Mouse (Mus musculus) liver, embryonic 11.5 days (tissue): Measurements from ENCODE around the gene Tmprss12. TPM values are rescaled to one million over a fixed set of nuclear protein-coding genes. Genes with fewer than 3 reads are reported as not detected.
"Not testable (repeated sequence)": the region's sequence is repeated elsewhere in the genome, so short reads cannot be mapped to it uniquely, and the experiment has no call there.

ENCODE experiments used
- ATAC-seq: fragments of 200-750 bp; cut with Nextera tagmentation; replicated peaks from 2 replicates; pipeline ENCODE4 v1.8.0; 2017; ENCODE audit warnings: moderate number of reproducible peaks, mild to moderate bottlenecking, moderate TSS enrichment, moderate library complexity; ENCODE audit not compliant: low FRiP score
- DNase-seq: peaks from one replicate; pipeline ENCODE4 v3.0.0-alpha.2; 2017; ENCODE audit warnings: low spot score
- H3K27ac ChIP-seq: fragments of 300-500 bp; sonication (generic); 2 replicates; pipeline ENCODE4 v1.5.1; 2014; ENCODE audit warnings: mild to moderate bottlenecking, low read depth, low read length, control low read depth
- H3K27me3 ChIP-seq: fragments of 300-500 bp; sonication (generic); replicated peaks from 2 replicates; pipeline ENCODE4 v1.6.1; 2014; ENCODE audit warnings: low read length, mixed read lengths; ENCODE audit not compliant: control insufficient read depth, insufficient read depth
- H3K36me3 ChIP-seq: fragments of 300-500 bp; sonication (generic); 2 replicates; pipeline ENCODE4 v1.6.1; 2014; ENCODE audit warnings: mild to moderate bottlenecking, low read length, moderate library complexity, mixed read lengths; ENCODE audit not compliant: control insufficient read depth, insufficient read depth
- H3K4me1 ChIP-seq: fragments of 300-500 bp; sonication (generic); replicated peaks from 2 replicates; pipeline ENCODE4 v1.6.1; 2014; ENCODE audit warnings: low read length, mixed read lengths; ENCODE audit not compliant: control insufficient read depth, insufficient read depth
- H3K4me2 ChIP-seq: fragments of 300-500 bp; sonication (generic); 2 replicates; pipeline ENCODE4 v1.6.1; 2014; ENCODE audit warnings: mild to moderate bottlenecking, control low read depth, moderate library complexity
- H3K4me3 ChIP-seq: fragments of 300-500 bp; sonication (generic); 2 replicates; pipeline ENCODE4 v1.5.1; 2014; ENCODE audit warnings: low read depth, low read length, control low read depth
- H3K9ac ChIP-seq: fragments of 300-500 bp; sonication (generic); 2 replicates; pipeline ENCODE4 v1.6.1; 2014; ENCODE audit warnings: low read depth, low read length, control low read depth
- H3K9me3 ChIP-seq: fragments of 300-500 bp; sonication (generic); 2 replicates; pipeline ENCODE4 v1.6.1; 2016; ENCODE audit warnings: low read length, inconsistent platforms, mixed read lengths; ENCODE audit not compliant: control insufficient read depth
- WGBS: fragments of 180-500 bp; shearing (Covaris S2); extraction: QIAGEN DNeasy Blood & Tissue Kit; methylation state at CpG from one replicate; pipeline ENCODE4 v1.1.7; 2014; 5-methylcytosine and 5-hydroxymethylcytosine counted together
- polyA plus RNA-seq: library from polyadenylated mRNA; unstranded; fragments of >200 nt; fragmentation: Nextera tagmentation; extraction: Ambion mirVana; gene quantifications from 2 replicates; pipeline ENCODE4 v1.2.1, GENCODE M21; 2014

The Tmprss12 gene
- polyA plus RNA-seq, 1 experiment from 2014 or later = not detected

GRCm38 (mm10) chr15:100269776-100270175, 10.9 kb upstream of the Tmprss12 start:
- WGBS = 30% methylated on average over 9 of the region's 9 CpGs
- H3K9ac ChIP-seq = no peak overlapping the region
- no peaks in the 10 kb centered on the region for H3K4me1 ChIP-seq
- no peak overlapping the region for H3K4me3 ChIP-seq
- no peaks in the 10 kb centered on the region for H3K36me3 ChIP-seq
- peak overlapping the region; percentile 9; the same call in 1 of the 2 replicates for H3K4me2 ChIP-seq
- no peaks in the 10 kb centered on the region for H3K27me3 ChIP-seq
- H3K9me3 ChIP-seq = no peaks in the 10 kb centered on the region
- DNase-seq (no peak), ATAC-seq (no peak)
- no peak overlapping the region for H3K27ac ChIP-seq

- not testable (repeated sequence) for DNase-seq, H3K9me3 ChIP-seq, H3K27ac ChIP-seq, H3K4me2 ChIP-seq, H3K4me3 ChIP-seq, H3K4me1 ChIP-seq, H3K27me3 ChIP-seq, ATAC-seq, H3K9ac ChIP-seq, H3K36me3 ChIP-seq
- WGBS = 37% methylated on average over 7 of the region's 7 CpGs
Measured at GRCm38 (mm10) chr15:100270609-100271008, 10.0 kb upstream of the Tmprss12 start.

DNA sequence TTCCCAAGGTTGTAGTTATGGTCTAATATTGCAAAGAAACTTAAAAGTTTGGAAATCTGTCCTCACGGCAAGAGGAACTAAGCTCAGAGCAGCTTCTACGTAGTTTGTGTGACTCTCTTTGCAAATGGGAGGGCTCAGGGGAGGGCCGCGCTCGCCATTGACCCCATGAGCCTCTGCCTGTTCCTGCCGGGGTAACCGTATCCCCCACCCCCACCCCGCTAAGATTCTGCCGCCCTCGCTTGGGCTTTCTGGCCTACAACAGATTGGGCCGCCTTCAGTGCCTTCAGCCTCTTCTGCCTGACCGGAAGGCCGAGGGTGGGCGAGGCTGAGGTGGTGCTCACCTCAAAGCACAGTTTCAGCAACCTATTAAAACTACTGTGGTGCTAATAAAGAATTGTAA, 9.2 kb upstream of the Tmprss12 start:
- Histone ChIP-seq H3K4me1 (no peaks in the 10 kb centered on the region), H3K4me2 (no peak overlapping the region), H3K9me3 (no peaks in the 10 kb centered on the region), H3K36me3 (no peaks in the 10 kb centered on the region), H3K9ac (no peak overlapping the region), H3K27ac (no peak overlapping the region), H3K4me3 (no peak overlapping the region), H3K27me3 (no peaks in the 10 kb centered on the region)
- ATAC-seq (no peak), DNase-seq (no peak)
- 73% methylated on average over 14 of the region's 14 CpGs for WGBS

GRCm38 (mm10) chr15:100273791-100274308, 6.8 kb upstream of the Tmprss12 start:
- not testable (repeated sequence) for H3K36me3 ChIP-seq, H3K27me3 ChIP-seq, ATAC-seq, H3K9me3 ChIP-seq, DNase-seq, H3K4me3 ChIP-seq, H3K27ac ChIP-seq, H3K9ac ChIP-seq, H3K4me2 ChIP-seq, H3K4me1 ChIP-seq
- WGBS = 82% methylated on average over 4 of the region's 4 CpGs

GRCm38 (mm10) chr15:100274790-100275559, 5.7 kb upstream of the Tmprss12 start:
- H3K36me3 ChIP-seq = no peaks in the 10 kb centered on the region
- DNase-seq = no peak
- WGBS = 80% methylated on average over 7 of the region's 7 CpGs
- no peaks in the 10 kb centered on the region for H3K27me3 ChIP-seq
- ATAC-seq = no peak
- no peak overlapping the region for H3K4me3 ChIP-seq
- H3K4me1 ChIP-seq = no peaks in the 10 kb centered on the region
- no peak overlapping the region for H3K4me2 ChIP-seq
- H3K9me3 ChIP-seq = no peaks in the 10 kb centered on the region
- no peak overlapping the region for H3K27ac ChIP-seq
- H3K9ac ChIP-seq = no peak overlapping the region

GRCm38 (mm10) chr15:100276403-100276802, 4.2 kb upstream of the Tmprss12 start:
- no peak overlapping the region for H3K27ac ChIP-seq

DNA sequence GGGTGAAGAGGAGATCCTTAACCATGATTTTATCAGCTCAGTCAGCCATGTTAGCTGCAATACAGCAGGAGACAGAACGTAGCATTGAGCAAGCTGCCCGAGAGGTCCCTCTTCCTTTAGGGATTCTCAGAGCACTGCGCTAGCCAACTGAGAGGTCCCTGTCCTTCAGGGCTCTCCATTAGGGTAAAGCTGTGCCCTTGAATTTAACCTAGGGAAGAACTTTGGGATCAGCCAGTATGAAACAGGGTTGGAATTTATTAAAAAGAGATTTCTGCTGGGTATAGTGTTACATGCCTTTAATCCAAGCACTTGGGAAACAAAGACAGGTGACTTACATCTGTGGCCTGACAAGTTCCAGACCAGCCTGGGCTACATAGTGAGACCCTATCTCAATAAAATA, 3.1 kb upstream of the Tmprss12 start:
- DNase-seq (no peak), ATAC-seq (no peak)
- Histone ChIP-seq H3K9me3 (no peaks in the 10 kb centered on the region), H3K36me3 (no peaks in the 10 kb centered on the region), H3K4me3 (no peak overlapping the region), H3K4me2 (no peak overlapping the region), H3K4me1 (no peaks in the 10 kb centered on the region), H3K27me3 (no peaks in the 10 kb centered on the region), H3K9ac (no peak overlapping the region), H3K27ac (no peak overlapping the region)
- 84% methylated on average over 3 of the region's 3 CpGs for whole genome bisulfite sequencing

More at GRCm38 (mm10) chr15:100276403-100276802, 4.2 kb upstream of the Tmprss12 start:
- Histone ChIP-seq H3K9ac (no peak overlapping the region), H3K4me2 (no peak overlapping the region), H3K4me1 (no peaks in the 10 kb centered on the region), H3K36me3 (no peaks in the 10 kb centered on the region), H3K9me3 (no peaks in the 10 kb centered on the region), H3K4me3 (no peak overlapping the region), H3K27me3 (no peaks in the 10 kb centered on the region)
- WGBS = 92% methylated on average over 4 of the region's 4 CpGs
- no peak for DNase-seq
- ATAC-seq = no peak

DNA sequence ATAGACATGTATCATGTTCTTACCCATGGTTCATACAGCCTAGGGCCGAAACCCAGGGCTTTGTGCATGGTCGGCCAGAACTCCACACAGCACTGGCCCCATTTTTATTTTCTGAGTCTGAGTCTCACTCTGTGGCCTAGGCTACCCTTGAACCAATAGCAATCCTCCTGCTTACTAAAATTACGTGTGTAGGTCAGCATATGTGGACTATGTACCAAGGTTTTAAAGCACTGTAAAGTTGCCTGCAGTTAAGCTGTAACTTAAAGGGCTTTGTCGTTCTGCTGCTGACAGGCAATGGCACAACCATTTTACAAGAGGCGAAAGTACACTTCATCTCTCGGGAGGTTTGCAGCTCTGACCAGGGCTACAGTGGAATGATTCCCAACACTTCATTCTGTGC, 8.3 kb downstream of the Tmprss12 start:
- 87% methylated on average over 6 of the region's 6 CpGs for WGBS
- Histone ChIP-seq H3K4me1 (no peaks in the 10 kb centered on the region), H3K27ac (no peak overlapping the region), H3K36me3 (no peaks in the 10 kb centered on the region), H3K27me3 (no peaks in the 10 kb centered on the region), H3K4me3 (no peak overlapping the region), H3K9me3 (no peaks in the 10 kb centered on the region), H3K4me2 (no peak overlapping the region), H3K9ac (no peak overlapping the region)
- ATAC-seq (no peak), DNase-seq (no peak)

GRCm38 (mm10) chr15:100290858-100291257, 10.2 kb downstream of the Tmprss12 start:
- no peak for ATAC-seq
- Histone ChIP-seq H3K4me2 (no peak overlapping the region), H3K27ac (no peak overlapping the region), H3K4me1 (no peaks in the 10 kb centered on the region), H3K4me3 (no peak overlapping the region), H3K27me3 (no peaks in the 10 kb centered on the region), H3K9me3 (no peaks in the 10 kb centered on the region), H3K9ac (no peak overlapping the region), H3K36me3 (no peaks in the 10 kb centered on the region)
- DNase-seq = no peak
- 78% methylated on average over 5 of the region's 5 CpGs for WGBS
